Mouse (Mus musculus) Patski (cell line): ENCODE results near the gene Mcm2. TPM values are rescaled to one million over a fixed set of nuclear protein-coding genes. Genes with fewer than 3 reads are reported as not detected.
A peak's percentile ranks its signal among the peaks of the same experiment; 100 is the strongest.

Source experiments
- ATAC-seq: fragments of 100-300 bp; one replicate; pipeline ENCODE4 v1.8.0; 2021
- CTCF ChIA-PET: fragments of 350-600 bp; sonication (Branson Sonifier 250); formaldehyde crosslinking; loops from one replicate; lab custom pipeline; 2022; ENCODE audit warnings: inconsistent platforms; lab: Charles Lee
- POLR2A ChIA-PET: fragments of 350-600 bp; sonication (Branson Sonifier 250); formaldehyde crosslinking; loops from one replicate; lab custom pipeline; 2022; ENCODE audit warnings: antibody characterized with exemption, inconsistent platforms; lab: Charles Lee
- DNase-seq: peaks from one replicate; pipeline ENCODE4 v3.0.0-alpha.2; 2011; ENCODE audit warnings: low read depth, low spot score
- H3K27me3 ChIP-seq: fragments of 371-371 bp; one replicate; pipeline ENCODE4 v1.5.1; 2021
- CTCF ChIP-seq: fragments of 100-300 bp; IDR thresholded peaks from one replicate; pipeline ENCODE4 v1.5.1; 2021
- in situ Hi-C: fragments of 300-500 bp; cut with MboI; formaldehyde crosslinking; loops from 3 replicates; pipeline ENCODE4 v1.11.1; 2018; ENCODE audit warnings: low pct_unique_long_range_greater_than_20kb, mixed read lengths
- polyA plus RNA-seq: library from polyadenylated mRNA; unstranded; gene quantifications from one replicate; pipeline ENCODE4 v1.2.3, GENCODE M21; 2021

The Mcm2 gene
- polyA plus RNA-seq: 61.8 TPM

DNA sequence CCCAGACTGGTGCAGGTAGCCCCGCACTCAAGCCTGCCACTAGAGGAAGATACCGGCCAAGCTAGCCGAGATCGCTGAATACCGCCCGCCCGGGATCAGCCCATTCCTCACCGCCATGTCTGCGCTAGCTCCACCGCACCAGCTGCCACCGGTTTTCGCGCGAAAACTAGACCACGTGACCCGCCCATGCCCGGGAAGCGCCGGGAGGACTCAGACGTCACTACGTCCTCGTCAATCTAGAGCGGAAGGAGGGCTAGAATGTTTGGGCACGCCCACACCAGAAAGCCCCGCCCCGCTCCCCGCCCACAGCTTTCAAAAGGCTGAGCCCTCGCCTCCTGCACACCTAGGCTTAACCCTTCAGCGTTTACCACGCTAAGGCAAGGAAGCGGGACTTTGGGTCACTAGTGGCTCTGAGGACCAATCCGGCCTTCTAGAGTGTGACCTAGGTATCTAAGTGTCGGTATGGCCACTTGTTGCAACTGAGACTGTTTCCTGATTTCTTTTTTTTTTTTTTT is at the start of gene Mcm2:
TSS of gene Mcm2 (minus strand) at position 247 of the 515 bp plus-strand sequence.
- DNase-seq (peak; percentile 60), ATAC-seq (peak; percentile 51)
- TF ChIP-seq CTCF: no peak
- H3K27me3 ChIP-seq: no peaks in the 10 kb centered on the region
- POLR2A ChIA-PET: no interaction called here
- CTCF ChIA-PET: no interaction called here
- in situ Hi-C loops: no loop called here

DNA sequence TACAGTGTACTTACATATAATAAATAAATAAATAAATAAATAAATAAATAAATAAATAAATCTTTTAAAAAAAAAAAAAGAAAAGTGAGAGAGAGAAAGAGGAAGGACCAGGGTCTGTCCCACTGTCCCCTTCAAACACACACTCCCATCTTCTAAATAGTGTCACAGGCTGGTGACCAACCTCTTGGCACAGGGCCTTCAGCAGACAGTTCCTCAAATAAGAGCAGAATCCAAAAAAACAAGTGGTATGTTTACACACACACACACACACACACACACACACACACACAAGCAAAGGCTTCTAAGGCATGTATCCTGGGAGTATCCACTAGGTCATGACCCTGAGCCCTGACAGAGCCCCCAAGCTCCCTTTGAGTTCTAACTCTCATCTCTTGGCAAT is 49.2 kb upstream of the Mcm2 start:
- POLR2A ChIA-PET: no interaction called here
- TF ChIP-seq CTCF: no peak
- DNase-seq (no peak), ATAC-seq (no peak)
- CTCF ChIA-PET: no interaction called here
- H3K27me3 ChIP-seq: no peaks in the 10 kb centered on the region
- in situ Hi-C loops: no loop called here

DNA sequence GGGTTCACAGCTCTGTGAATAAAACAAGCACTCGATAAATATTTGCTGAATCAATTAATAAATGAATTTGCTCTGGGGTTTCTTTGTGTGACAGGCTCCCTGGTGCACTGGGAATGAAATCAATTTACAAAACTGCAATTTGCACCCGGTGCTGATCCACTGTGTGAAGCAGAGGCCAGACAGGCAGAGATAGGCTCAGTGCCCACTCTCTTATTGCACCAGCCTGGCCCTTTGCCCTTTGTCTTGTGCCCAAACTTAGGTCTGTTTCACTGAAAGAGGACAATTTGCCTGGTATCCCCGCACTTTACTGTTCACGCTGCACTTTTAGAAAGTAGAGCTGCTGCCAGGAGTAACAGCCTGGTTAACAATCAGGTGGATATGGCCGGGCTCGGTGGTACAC is 47.9 kb upstream of the Mcm2 start:
- ATAC-seq (no peak), DNase-seq (no peak)
- H3K27me3 ChIP-seq: no peaks in the 10 kb centered on the region
- in situ Hi-C loops: no loop called here
- ChIA-PET POLR2A (interaction anchor here (0.7 kb wide), 1 partner anchor 40 kb away, joined by 4 read pairs; no protein-coding TSS in a partner anchor), CTCF (no interaction called here)
- no peak for TF ChIP-seq CTCF

DNA sequence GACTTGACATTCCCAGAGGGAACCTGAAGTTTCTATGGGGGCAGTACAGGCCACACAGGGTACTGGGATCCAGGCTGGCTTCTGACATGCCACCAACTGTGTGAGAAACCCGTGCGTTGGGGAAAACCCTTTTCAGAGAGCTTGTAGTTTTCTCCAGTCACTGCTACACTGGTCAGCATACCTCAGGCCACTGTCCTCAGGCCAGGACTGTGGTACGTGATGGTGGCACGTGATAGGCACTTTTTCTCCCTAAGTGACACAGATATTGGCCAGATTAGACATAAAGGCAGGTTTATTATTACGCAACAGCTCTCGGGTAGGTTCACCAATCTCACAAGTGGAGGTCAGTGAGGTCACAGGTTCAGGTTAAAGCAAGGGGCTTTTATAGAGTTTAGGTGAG is 45.1 kb upstream of the Mcm2 start:
- H3K27me3 ChIP-seq: no peaks in the 10 kb centered on the region
- ATAC-seq (no peak), DNase-seq (no peak)
- CTCF ChIA-PET: interaction anchor here (0.9 to 1.1 kb wide), 2 partner anchors 13 to 15 kb away, joined by 3 read pairs; no protein-coding TSS in a partner anchor
- no peak for TF ChIP-seq CTCF
- POLR2A ChIA-PET: no interaction called here
- in situ Hi-C loops: no loop called here

DNA sequence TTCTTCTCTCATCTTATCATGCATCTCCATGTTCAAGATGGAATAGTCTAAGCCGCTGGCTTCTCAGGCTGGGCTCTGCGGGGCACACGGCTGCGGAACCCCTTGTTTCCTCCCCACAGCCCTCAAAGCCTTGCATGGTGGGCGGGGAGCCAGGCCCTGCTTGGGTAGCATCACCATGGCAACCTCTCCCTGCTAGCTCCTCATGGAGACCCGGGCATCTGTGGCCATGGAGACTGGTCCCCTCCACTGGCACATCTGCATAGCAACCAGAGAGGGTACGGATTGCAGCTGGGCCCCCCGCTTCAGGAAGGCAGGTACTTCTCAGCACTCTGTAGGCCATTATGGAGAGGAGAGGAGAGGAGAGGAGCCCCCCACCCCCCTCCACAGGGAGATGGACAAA is 44.0 kb upstream of the Mcm2 start:
- no peak for ATAC-seq
- in situ Hi-C loops: no loop called here
- CTCF ChIA-PET: interaction anchor here (0.8 to 1.5 kb wide), 4 partner anchors 11 to 28 kb away, joined by 3 to 4 read pairs (median 3); no protein-coding TSS in a partner anchor
- no peaks in the 10 kb centered on the region for H3K27me3 ChIP-seq
- DNase-seq: no peak
- TF ChIP-seq CTCF: no peak
- POLR2A ChIA-PET: no interaction called here

DNA sequence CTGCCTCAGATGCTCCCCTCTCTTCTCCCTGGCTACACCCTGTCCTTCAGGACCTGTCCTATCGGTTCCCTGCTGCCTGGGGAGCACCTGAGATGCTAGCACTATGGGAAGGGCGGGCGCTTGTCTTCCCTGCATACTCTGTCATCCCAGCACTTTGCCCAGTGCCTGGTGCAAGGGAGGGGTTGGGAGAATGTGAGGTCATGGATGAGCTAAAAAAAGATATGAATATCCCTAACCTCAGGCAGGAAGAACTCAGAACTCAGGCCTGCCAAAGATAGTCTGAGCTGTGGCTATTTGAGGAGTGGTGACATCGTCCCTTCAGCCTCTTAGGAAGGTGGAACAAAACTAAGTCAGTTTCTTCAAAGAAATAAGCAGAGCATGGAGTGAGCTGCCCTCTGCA is 43.0 kb upstream of the Mcm2 start:
- TF ChIP-seq CTCF: no peak
- POLR2A ChIA-PET: no interaction called here
- ATAC-seq (peak; percentile 49), DNase-seq (no peak)
- H3K27me3 ChIP-seq: no peaks in the 10 kb centered on the region
- CTCF ChIA-PET: interaction anchor here (0.8 to 1.5 kb wide), 5 partner anchors 12 to 29 kb away, joined by 3 to 4 read pairs (median 3); no protein-coding TSS in a partner anchor
- in situ Hi-C loops: no loop called here

DNA sequence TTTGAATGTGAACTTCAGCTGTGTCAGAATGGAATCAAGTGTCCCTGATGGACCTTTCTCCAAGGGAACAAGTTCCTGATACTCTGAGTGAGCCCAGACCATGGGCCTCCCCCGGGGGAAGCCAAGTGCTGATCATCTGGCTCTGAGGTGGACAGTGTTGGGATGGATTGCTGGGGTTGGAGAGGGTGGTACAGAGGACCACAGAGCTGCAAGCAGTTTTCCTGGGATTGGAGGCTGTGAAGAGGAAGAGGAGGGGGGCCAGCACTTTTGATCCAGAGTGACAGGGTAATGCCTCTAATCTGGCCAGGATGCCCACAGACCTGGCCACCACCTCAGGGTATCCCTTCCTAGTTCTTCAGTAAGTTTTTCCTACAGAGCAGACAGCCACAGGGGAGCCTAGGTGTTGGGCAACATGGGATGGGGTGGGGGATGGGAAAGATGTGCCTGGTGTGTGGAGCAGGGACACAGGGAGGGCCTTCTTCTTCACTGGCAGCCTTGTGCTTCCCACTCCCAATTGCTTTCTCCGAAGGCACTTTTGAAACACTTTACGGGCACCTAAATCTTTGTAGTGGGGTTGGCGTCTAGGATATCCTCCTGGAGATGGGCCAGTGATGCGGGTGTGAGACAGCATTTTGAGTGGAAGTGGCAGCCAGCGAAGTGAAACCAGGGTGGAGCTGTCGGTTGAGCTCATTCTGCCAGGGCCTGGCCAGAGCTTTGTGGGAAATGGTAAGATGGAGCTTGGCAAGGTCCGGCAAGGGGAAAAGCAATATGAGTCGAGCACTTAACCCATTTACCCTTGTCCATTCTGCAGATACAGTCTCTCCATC is 41.7 kb upstream of the Mcm2 start:
- H3K27me3 ChIP-seq: no peaks in the 10 kb centered on the region
- ChIA-PET POLR2A (interaction anchor here (0.6 to 1.8 kb wide), 2 partner anchors 40 to 560 kb away, joined by 3 to 6 read pairs; no protein-coding TSS in a partner anchor), CTCF (interaction anchor here (0.7 to 1.2 kb wide), 4 partner anchors 16 to 93 kb away, joined by 3 to 6 read pairs (median 3); no protein-coding TSS in a partner anchor)
- no peak for DNase-seq
- no peak for TF ChIP-seq CTCF
- in situ Hi-C loops: no loop called here
- peak; percentile 40 for ATAC-seq

DNA sequence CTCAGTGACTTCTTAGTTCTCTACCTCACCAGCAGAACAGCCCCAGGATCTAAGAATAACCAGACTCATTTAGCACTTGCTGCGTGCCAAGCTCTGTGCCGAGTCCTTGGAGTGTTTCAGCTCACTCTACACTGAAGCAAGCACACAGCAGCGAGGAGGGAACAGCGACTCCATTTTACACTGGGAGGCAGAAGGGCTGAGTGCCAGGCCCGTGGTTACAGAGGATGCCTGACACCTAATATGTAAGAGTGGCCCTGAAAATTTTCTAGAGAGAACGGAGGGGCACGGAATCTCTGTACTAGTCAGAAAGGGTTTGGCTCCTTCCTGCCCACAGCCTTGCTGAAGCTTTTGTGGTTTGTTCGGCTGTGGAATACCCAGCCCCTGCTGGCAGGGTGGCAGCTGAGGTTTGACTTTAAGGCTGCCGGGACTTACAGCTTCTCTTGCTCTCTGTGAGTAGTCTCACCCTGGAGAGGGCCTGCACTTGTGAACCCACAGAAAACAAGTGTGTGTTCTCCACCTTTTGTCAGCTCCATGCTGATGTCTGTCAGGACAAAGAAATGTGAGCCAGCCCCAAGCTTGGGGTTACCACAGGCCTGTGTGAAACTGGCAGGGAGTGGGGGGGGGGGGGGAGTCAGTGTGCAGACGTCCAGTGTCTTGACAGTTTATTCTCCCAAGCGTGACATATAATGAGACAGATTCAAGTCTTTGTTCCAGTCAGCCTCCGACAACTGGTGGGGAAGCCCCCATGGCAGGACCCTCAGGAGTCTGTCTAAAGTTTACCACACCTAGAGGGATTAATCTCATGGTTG is 40.9 kb upstream of the Mcm2 start:
- DNase-seq (no peak), ATAC-seq (no peak)
- in situ Hi-C loops: loop anchor here (5.0 kb wide), 2 partner anchors 33 to 63 kb away; no protein-coding TSS in a partner anchor
- TF ChIP-seq CTCF: no peak
- CTCF ChIA-PET: interaction anchor here (0.9 to 1.2 kb wide), 3 partner anchors 15 to 94 kb away, joined by 3 to 6 read pairs (median 3); no protein-coding TSS in a partner anchor
- no peaks in the 10 kb centered on the region for H3K27me3 ChIP-seq
- POLR2A ChIA-PET: interaction anchor here (0.6 to 1.8 kb wide), 2 partner anchors 41 to 561 kb away, joined by 3 to 6 read pairs; no protein-coding TSS in a partner anchor

DNA sequence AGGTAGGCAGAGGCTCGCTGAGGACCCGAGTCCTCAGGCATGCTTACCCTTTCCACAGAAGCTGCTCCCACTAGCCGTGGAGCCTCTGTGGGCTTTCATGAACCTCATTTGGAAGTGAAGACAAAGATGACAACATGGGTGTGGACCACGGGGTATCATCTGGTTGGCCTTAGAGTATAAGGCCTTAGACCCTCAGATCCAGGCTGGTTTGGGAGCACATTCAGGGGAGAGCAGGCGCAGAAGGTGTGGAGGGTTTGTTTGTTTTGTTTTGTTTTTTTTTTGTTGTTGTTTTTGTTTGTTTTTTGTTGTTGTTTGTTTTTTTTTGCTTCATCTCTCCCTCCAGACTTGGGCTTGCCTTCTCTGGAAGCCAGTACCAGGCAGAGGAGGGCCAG is 40.1 kb upstream of the Mcm2 start:
- in situ Hi-C loops: loop anchor here (5.0 kb wide), 2 partner anchors 34 to 64 kb away; no protein-coding TSS in a partner anchor

More for the DNA sequence above, 40.1 kb upstream of the Mcm2 start:
- H3K27me3 ChIP-seq: no peaks in the 10 kb centered on the region
- no peak for ATAC-seq
- no peak for DNase-seq
- ChIA-PET CTCF (no interaction called here), POLR2A (interaction anchor here (0.6 to 1.8 kb wide), 2 partner anchors 42 to 724 kb away, joined by 4 to 6 read pairs; no protein-coding TSS in a partner anchor)
- no peak for TF ChIP-seq CTCF
